Mouse (Mus musculus) kidney, postnatal 0 days (tissue): ENCODE measurements around the gene Ddah1. TPM values are rescaled to one million over a fixed set of nuclear protein-coding genes. Genes with fewer than 3 reads are reported as not detected.

Experiments used
- ATAC-seq: fragments of 200-750 bp; cut with Nextera tagmentation; replicated peaks from 2 replicates; pipeline ENCODE4 v1.8.0; 2017; ENCODE audit warnings: low read depth, moderate number of reproducible peaks, moderate TSS enrichment, moderate library complexity; ENCODE audit not compliant: low FRiP score
- DNase-seq: peaks from one replicate; pipeline ENCODE4 v3.0.0-alpha.2; 2016; ENCODE audit warnings: low spot score
- H3K27ac ChIP-seq: fragments of 300-500 bp; sonication (generic); 2 replicates; pipeline ENCODE4 v1.5.1; 2014; ENCODE audit warnings: mild to moderate bottlenecking
- H3K27me3 ChIP-seq: fragments of 300-500 bp; sonication (generic); 2 replicates; pipeline ENCODE4 v1.6.1; 2014; ENCODE audit warnings: low read length, mixed read lengths; ENCODE audit not compliant: insufficient read depth
- H3K36me3 ChIP-seq: fragments of 300-500 bp; sonication (generic); 2 replicates; pipeline ENCODE4 v1.6.1; 2014; ENCODE audit warnings: low read length, mixed read lengths; ENCODE audit not compliant: insufficient read depth
- H3K4me1 ChIP-seq: fragments of 300-500 bp; sonication (generic); replicated peaks from 2 replicates; pipeline ENCODE4 v1.6.1; 2014; ENCODE audit warnings: antibody characterized with exemption, low read length, mixed read lengths; ENCODE audit not compliant: insufficient read depth
- H3K4me2 ChIP-seq: fragments of 300-500 bp; sonication (generic); 2 replicates; pipeline ENCODE4 v1.6.1; 2014; ENCODE audit warnings: mild to moderate bottlenecking, low read length, moderate library complexity, mixed read lengths
- H3K4me3 ChIP-seq: fragments of 300-500 bp; sonication (generic); replicated peaks from 2 replicates; pipeline ENCODE4 v1.5.1; 2014; ENCODE audit warnings: low read depth, low read length
- H3K9ac ChIP-seq: fragments of 300-500 bp; sonication (generic); 2 replicates; pipeline ENCODE4 v1.6.1; 2014; ENCODE audit warnings: low read depth, low read length
- H3K9me3 ChIP-seq: fragments of 300-500 bp; sonication (generic); replicated peaks from 2 replicates; pipeline ENCODE4 v1.6.1; 2016; ENCODE audit warnings: low read length, inconsistent platforms, mixed read lengths
- CTCF ChIP-seq: IDR thresholded peaks from 2 replicates; pipeline ENCODE4 v1.5.1; 2016; ENCODE audit warnings: antibody characterized with exemption, low read depth, mild to moderate bottlenecking, moderate library complexity
- WGBS: fragments of 180-500 bp; shearing (Covaris S2); extraction: QIAGEN DNeasy Blood & Tissue Kit; methylation state at CpG from one replicate; pipeline ENCODE4 v1.1.7; 2014; 5-methylcytosine and 5-hydroxymethylcytosine counted together
- polyA plus RNA-seq: library from polyadenylated mRNA; unstranded; fragments of >200 nt; fragmentation: Nextera tagmentation; extraction: Ambion mirVana; gene quantifications from 2 replicates; pipeline ENCODE4 v1.2.1, GENCODE M21; 2015

Gene Ddah1
- polyA plus RNA-seq = 108 and 119 TPM in 2 replicates

DNA sequence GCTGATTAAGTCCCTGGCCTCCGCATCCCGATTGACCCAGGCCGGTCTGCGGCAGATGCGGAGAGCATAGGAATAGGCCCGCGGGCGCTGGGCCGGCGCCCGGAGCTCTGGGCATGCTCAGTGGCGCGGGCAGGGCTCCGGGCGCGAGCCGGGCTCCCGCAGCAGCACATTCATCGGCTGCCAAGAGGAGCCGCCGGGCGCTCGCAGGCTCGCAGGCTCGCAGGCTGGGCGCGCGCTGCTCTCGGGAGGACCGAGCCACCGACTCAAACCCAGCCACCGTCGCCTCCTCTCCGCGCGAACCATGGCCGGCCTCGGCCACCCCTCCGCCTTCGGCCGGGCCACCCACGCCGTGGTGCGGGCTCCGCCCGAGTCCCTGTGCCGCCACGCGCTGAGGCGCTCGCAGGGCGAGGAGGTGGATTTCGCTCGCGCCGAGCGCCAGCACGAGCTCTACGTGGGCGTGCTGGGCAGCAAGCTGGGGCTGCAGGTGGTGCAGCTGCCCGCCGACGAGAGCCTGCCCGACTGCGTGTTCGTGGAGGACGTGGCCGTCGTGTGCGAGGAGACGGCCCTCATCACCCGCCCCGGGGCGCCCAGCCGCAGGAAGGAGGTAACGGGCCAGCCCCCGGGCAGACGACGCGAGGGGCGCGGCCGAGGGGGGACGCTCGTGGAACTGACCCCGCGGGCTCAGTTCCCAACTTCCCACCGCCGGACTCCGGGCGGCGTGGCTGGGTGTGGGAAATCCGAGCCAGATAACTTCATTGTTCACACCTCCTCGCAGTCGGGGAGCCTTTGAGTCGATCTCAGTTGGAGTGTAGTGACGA, at the start of gene Ddah1:
Ddah1 (plus strand) TSS at position 115 of the 818 bp plus-strand sequence.
- Histone ChIP-seq H3K4me2 (peak within 1 kb of the TSS; percentile 75), H3K9me3 (no peaks in the 10 kb centered on the region), H3K27ac (peak within 1 kb of the TSS; percentile 74), H3K9ac (peak within 1 kb of the TSS; percentile 80), H3K36me3 (no peaks in the 10 kb centered on the region), H3K27me3 (no peaks in the 10 kb centered on the region), H3K4me1 (peaks cover 8% of the 10 kb centered on the region; the same call in 1 of the 2 replicates), H3K4me3 (peak within 1 kb of the TSS; percentile 58)
- ATAC-seq = peak; percentile 80
- no peak for TF ChIP-seq CTCF
- under 1% methylated on average over 88 of the region's 97 CpGs for WGBS
- DNase-seq = peak; percentile 77

- Histone ChIP-seq H3K4me2 (no peak overlapping the region), H3K4me3 (no peak overlapping the region), H3K27ac (no peak overlapping the region), H3K9ac (no peak overlapping the region), H3K27me3 (no peaks in the 10 kb centered on the region), H3K4me1 (no peaks in the 10 kb centered on the region), H3K9me3 (no peaks in the 10 kb centered on the region), H3K36me3 (no peaks in the 10 kb centered on the region)
- ATAC-seq (no peak), DNase-seq (no peak)
- no peak for TF ChIP-seq CTCF
- 86% methylated on average over 7 of the region's 7 CpGs for WGBS
These were observed 42.6 kb upstream of the Ddah1 start for GRCm38 (mm10) chr3:145715923-145716322.

GRCm38 (mm10) chr3:145719660-145720059, 38.8 kb upstream of the Ddah1 start:
- no peaks in the 10 kb centered on the region for H3K27me3 ChIP-seq
- no peaks in the 10 kb centered on the region for H3K36me3 ChIP-seq
- no peaks in the 10 kb centered on the region for H3K4me1 ChIP-seq
- H3K4me2 ChIP-seq = no peak overlapping the region
- no peak overlapping the region for H3K4me3 ChIP-seq
- no peak for TF ChIP-seq CTCF
- 61% methylated on average over 4 of the region's 4 CpGs for WGBS
- ATAC-seq (no peak), DNase-seq (peak; percentile 28)
- H3K27ac ChIP-seq = no peak overlapping the region
- H3K9me3 ChIP-seq = no peaks in the 10 kb centered on the region
- no peak overlapping the region for H3K9ac ChIP-seq

GRCm38 (mm10) chr3:145725078-145725477, 33.4 kb upstream of the Ddah1 start:
- Histone ChIP-seq H3K36me3 (no peaks in the 10 kb centered on the region), H3K27me3 (no peaks in the 10 kb centered on the region), H3K4me3 (no peak overlapping the region), H3K9ac (no peak overlapping the region), H3K4me2 (no peak overlapping the region), H3K4me1 (peaks cover 5% of the 10 kb centered on the region; the same call in 1 of the 2 replicates), H3K9me3 (no peaks in the 10 kb centered on the region), H3K27ac (no peak overlapping the region)
- WGBS = 63% methylated on average over 8 of the region's 8 CpGs
- no peak for ATAC-seq
- TF ChIP-seq CTCF = peak; percentile 51
- peak; percentile 56 for DNase-seq

DNA sequence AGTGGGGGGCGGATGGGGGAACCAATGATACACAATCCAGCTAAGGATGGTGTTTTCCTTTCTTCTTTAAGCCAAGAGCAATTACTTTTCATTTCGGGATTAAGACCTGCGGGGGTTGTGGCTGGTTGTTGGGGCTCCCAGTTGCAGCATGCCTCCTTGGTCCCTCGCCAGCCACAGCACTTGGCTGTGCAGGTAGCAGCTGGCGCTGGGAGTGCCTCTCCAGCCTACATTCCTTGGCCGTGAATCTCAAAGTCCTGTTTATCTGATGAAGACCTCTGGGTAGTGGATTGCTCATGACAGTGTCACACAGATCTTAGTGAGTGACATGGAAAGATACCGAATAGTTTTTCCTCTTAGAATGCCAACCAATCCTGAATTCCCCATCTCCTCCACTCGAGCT, 30.1 kb upstream of the Ddah1 start:
- H3K27me3 ChIP-seq = no peaks in the 10 kb centered on the region

DNA sequence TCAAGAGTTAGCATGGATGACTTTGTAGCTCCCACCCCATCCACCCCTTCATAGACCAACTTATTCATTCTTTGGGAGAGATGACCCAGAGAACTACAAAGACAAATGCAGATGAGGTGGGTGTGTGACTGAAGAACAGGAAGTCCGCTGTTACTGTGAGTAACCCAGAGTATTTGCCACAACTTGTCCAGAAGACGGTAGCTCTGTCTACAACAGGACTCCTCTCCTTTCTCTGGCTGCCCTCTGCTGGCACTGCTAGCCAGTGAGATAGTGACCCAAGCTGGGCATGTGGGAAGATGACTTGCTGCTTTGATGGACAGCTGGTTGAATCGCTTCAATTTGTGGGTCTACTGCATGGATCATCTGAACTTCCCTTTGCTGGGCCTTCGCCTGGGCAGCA, 28.9 kb upstream of the Ddah1 start:
- peak; percentile 65 for TF ChIP-seq CTCF
- ATAC-seq = no peak
- peak; percentile 22 for DNase-seq

More for the DNA sequence above, 30.1 kb upstream of the Ddah1 start:
- TF ChIP-seq CTCF = no peak
- Histone ChIP-seq H3K9ac (no peak overlapping the region), H3K4me2 (no peak overlapping the region), H3K27ac (no peak overlapping the region), H3K4me1 (peaks cover 6% of the 10 kb centered on the region; the same call in 1 of the 2 replicates), H3K9me3 (no peaks in the 10 kb centered on the region), H3K36me3 (no peaks in the 10 kb centered on the region), H3K4me3 (no peak overlapping the region)
- DNase-seq (no peak), ATAC-seq (no peak)
- 53% methylated on average over 8 of the region's 8 CpGs for WGBS

More for the DNA sequence above, 28.9 kb upstream of the Ddah1 start:
- peaks cover 6% of the 10 kb centered on the region; the same call in 1 of the 2 replicates for H3K4me1 ChIP-seq
- no peaks in the 10 kb centered on the region for H3K9me3 ChIP-seq
- H3K9ac ChIP-seq = no peak overlapping the region
- H3K27me3 ChIP-seq = no peaks in the 10 kb centered on the region
- no peak overlapping the region for H3K4me3 ChIP-seq
- 60% methylated on average over 4 of the region's 4 CpGs for WGBS
- no peak overlapping the region for H3K4me2 ChIP-seq
- H3K27ac ChIP-seq = no peak overlapping the region
- H3K36me3 ChIP-seq = no peaks in the 10 kb centered on the region
